Mouse (Mus musculus) frontal cortex, adult (tissue): ENCODE data around the gene Limk2.

Source experiments
- ATAC-seq: cut with Nextera tagmentation; 2 replicates; pipeline ENCODE4 v1.9.2; 2017; ENCODE audit warnings: mild to moderate bottlenecking, moderate library complexity, mixed read lengths; ENCODE audit not compliant: low TSS enrichment

Gene Limk2

GRCm38 (mm10) chr11:3412111-3412510 is 3.1 kb upstream of the Limk2 start:
- no peak for ATAC-seq

DNA sequence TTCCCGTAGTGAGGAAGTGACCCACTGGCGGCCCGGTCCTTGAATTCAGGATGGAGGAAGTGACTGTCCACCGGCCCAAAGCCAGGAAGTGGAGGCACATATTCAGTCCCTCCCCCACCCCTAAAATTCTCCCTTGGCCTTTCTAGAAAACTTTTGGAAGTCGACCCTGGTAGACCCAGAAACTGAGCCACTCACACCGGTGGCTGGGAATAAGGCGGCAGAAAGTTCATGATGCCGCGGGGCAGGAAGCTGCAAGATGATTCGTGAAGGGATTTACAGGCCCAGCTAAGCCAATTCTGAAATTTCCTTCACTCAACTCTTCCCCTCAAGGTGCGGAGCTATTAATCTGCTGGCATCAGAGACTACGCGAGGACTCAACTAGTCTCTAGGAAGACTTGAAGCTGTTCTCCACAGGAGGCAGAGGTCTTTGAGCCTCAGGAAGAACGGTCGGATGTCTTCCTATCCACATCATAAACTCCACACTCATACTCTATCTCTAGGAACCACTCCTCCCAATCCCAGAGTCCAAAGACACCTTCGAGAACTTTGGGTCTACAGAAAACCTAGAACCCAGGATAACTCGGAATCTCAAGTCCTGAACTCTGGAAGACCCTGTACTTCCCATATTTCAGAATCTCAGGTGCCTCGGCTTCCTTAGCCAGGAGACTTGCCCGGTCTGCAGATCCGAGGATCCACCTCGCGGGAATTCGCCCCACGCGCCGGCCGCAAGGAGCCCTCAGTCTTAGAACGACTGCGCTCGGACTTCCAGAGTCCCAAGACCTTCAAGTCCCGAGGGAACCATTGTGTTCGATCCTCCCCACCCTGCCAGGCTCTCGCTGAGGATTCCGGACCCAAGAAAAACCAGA is 625 bp downstream of the Limk2 start:
- no peak for ATAC-seq

- peak; percentile 72 for ATAC-seq
Measured at GRCm38 (mm10) chr11:3404287-3405047, 4.5 kb downstream of the Limk2 start.

DNA sequence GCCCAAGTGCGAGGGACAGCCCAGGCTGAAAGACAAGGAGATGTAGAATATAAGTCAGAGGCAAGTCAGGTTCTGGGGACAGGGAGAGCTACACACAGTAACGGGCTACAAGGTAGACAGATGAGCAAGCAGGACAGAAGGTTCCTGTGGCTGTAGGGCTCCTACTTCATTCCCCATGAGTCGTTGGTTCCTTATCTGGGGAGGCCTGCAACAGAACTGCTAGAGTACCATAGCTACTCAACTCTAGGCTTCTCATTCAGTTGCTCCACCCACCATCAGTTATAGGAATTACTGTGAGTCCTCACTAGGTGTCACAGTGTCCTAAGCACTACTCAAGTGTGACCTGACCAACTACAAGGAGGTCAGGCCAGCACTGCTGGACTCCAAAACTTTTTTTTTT is 6.0 kb downstream of the Limk2 start:
- no peak for ATAC-seq

DNA sequence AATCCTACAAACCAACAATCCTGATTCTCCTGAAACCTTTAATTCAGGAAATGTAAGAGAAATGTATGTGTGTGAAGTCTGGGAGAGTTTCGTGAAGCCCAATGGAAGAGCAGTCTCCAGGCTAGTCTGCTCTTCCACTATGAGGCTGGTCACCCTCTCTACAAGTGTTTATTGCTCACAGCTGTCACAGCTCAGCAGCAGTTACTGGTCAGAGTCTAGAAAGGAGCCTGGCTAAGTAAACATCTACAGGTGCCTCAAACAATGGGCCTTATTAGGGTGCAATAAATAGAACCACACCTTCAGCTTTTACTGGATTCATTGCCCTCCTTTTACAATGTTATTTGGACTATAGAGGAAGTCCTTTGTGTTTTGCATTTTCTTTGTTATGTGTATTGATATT is 10.7 kb downstream of the Limk2 start:
- no peak for ATAC-seq

- peak; percentile 55 for ATAC-seq
Measured at GRCm38 (mm10) chr11:3396562-3396961, 12.4 kb downstream of the Limk2 start.

DNA sequence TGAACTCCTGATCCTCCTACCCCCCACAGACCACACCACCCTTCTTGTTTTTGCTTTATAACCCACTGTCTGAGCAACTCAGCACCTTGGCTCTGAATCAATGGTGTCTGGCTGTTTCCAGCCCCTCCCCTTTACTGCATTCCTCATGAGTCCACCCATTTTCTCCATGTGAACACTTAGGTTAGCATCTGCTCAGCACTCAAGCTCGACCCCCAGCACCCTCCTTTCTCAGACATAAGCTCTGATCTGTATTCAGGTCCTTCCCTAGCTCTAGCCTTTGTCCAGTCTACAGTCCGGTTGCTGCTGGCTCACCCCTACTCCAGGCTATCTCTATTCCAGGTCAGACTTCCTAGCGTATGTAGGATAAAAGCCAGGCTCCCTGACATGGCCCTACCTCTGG is 12.9 kb downstream of the Limk2 start:
- ATAC-seq, result no peak

DNA sequence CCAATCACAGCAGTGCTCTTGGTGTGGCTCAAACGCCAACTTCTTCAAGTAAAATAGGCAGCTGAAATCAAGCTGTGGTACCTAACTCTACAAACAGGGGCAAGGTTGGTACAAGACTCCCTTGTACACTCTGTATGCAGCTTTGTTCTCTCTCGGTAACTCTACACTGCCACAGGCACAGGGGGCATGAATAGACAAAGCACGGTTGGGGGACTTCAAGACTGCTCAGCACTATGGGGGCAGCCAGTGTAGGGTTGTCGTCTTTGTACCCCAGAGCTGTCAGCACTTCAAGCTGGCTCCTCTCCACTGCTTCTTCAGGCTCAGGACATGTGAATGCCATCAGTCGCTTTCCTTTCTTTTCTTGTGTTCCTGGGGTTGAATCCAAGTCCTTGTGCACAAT is 14.5 kb downstream of the Limk2 start:
- no peak for ATAC-seq

DNA sequence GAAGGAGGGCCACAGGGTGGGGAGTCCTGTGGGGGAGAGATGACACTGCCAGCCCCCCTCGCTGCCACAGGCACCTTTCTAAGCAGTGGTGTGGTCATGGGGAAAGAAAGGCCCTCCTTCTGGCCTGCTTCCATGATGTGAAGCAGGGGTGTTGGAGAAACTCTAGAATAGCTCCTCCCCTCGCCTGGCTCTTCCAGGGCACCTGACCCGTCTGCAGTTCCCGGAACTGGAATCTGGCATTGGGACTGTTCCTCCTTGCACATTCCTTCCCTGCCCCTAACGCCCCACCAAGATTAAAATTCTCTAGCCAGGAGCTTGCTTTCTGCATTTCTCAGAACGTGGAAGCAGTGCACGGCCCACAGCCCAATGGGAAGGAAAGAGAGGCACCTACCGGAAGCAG is 16.5 kb downstream of the Limk2 start:
- no peak for ATAC-seq

DNA sequence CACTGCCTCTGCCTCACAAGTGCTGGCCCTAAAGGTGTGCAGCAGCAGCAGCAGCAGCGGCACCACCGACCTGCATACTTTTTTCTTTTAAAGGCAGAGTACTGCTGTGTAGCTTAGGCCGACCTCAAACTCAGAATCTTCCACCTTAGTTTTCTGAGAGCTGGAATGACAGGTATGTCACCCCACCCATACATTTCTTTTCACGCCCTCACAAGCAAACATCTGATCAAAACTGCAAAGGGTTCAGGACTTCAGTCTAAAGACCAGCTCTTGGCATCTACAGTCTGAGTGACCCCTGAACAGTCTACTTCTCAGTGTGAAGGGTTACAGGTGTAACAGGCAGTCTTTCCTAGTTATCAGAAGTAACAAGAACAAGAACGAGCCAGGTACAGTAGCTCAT is 18.2 kb downstream of the Limk2 start:
- ATAC-seq, result no peak

DNA sequence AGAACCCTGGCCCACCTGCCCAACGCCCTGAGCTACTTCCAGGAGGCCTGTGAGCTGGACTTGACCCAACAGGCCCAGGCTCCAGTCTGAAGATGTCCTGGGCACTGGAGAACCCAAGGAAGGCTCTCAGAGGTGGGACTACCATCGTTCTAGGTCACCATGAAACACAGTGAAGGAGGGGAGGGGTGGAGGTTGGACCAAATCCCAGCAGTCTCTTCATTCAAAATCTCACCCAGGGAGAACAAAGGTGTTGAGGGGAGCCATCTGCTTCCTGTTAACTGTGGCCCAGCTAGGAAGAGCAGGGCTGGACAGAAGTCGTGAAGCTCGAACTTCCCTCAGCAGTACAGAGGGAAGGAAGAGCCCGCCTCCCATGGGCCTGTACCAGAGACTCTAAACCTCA is 19.0 kb downstream of the Limk2 start:
- ATAC-seq, result no peak

DNA sequence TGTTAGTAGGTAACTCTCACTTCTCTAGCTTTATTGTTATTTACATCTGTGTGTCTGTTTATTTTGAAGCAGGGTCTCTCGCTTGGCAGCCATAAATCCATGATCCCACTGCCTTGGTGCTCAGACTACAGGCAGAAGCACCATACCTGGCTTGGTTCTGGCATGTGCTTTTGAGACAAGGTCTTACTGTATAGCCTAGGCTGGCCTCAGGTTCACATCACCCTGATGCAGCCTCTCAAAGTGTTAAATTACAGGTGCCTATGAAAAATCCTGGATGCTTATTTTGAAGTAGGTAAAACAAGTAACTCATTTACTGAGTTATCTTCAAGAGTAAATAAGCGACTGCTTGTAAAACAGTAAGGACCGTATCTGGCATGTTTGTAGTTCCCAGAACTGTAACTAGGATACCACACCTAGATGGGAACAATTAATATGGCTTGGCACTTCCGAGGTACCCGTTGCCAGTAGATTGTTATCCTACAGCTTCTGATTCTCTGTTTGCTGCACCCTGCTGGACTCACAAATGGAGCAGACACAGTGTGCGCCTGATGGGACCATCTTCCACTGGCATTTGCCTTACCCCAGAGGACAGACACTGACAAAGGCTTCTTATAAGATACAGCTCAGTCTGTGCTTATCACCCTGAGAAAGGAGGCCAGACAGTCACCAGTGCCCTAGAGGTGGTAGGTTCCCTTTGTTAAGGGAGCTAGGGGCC is 21.4 kb downstream of the Limk2 start:
- no peak for ATAC-seq

DNA sequence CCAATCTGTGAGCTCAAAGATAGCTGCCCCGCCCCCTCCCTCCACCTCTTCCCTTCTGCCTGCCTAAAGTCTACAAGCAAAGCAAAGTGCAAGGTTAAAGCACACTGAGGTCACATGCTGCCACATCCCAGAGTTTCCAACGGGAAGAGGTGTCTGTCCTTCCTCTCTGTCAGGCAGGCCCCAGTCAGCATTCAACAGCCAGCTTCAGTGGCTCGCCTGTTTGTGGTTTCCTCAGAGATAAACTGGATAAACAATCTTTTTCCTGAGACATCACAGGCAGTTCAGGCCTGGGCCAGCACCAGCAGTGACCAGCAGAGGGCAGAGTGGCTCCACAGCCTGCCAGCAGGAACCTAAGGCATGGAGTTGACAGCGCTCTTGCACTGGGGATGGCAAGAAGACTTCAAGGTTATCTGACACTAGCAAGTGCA is 22.0 kb downstream of the Limk2 start:
- peak; percentile 89 for ATAC-seq

DNA sequence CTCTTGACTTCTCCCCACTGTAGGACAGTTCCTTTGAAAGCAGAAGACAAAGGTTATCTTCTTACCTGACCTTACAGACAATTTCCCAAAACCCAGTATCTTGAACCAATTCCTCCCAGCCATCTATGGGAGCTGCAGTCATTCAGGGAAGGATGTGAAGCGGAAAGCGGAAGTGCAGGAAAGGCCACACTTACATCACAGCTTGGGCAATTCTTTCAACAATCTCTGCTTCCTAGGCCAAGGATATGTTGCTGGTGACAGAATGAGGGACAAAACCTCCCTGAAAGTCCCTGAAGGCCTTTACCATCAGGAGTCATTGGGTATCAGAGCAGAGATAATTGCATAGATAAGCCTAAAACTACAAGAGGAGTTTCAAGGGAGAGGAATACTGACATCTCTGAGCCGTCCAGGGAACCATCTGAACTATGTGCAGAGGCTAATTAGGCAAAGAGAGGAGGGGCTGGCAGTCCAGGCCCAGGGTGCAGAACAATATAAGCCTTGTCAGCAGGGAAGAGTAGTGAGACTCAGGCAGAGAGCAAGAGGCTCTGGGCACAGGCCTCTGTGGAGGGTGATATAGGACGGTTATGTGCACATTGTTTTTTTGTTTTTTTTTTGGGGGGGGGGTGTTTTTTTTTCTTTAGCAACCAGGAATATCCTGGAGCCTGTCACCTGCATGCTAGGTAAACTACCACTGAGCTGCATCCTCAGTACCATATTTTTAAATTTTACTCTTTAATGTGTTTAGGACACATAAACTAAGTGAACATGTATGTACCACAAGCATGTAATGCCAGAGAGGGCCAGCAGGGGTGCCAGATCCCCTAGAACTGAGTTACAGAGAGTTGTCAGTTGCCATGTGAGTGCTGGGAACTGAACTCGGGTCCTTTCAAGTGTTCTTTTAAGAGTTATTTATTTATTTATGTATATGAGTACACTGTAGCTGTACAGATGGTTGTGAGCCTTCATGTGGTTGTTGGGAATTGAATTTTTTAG is 26.1 kb downstream of the Limk2 start:
- no peak for ATAC-seq

- ATAC-seq, result no peak
Measured at GRCm38 (mm10) chr11:3381148-3381814, 27.7 kb downstream of the Limk2 start.

- no peak for ATAC-seq
Measured at GRCm38 (mm10) chr11:3379427-3379826, 29.6 kb downstream of the Limk2 start.

DNA sequence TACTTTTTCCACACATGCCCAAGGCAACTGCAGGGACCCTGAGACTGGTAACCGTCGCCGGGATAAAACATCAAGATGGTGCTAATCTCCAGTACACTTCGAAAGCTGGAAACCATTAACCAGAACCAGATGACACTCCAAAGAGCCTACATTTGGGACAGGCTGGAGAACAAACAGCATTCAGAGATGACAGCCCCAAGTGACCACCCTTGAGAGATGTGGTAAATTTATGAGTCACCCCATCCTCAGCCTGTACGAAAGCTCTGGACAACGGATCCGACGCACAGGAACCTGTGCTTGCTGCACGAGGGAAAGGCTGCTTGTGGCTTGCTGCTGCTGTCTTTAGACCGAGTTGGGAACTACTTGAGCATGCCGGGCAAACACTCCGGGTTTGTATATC is 34.2 kb downstream of the Limk2 start:
- ATAC-seq, result no peak

DNA sequence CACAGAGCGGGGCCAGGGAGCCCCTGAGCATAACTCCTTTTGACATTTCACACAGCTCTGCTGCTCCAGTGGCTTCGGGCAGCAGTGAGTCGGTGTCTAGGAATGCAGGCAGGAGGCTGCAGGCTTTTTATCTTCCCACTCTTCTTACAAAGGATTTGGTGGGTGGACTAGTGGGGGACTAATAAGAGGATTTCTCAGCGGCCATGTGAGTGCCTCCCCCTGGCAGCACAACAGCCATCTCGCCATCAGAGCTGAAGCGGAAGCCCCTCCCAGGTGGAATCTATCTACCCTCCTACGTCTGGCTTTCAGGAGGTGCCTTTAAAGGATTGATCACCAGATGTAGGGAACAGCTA is 34.7 kb downstream of the Limk2 start:
- no peak for ATAC-seq

GRCm38 (mm10) chr11:3373591-3374292 is 35.2 kb downstream of the Limk2 start:
- no peak for ATAC-seq
